In the genomic region with DNA sequence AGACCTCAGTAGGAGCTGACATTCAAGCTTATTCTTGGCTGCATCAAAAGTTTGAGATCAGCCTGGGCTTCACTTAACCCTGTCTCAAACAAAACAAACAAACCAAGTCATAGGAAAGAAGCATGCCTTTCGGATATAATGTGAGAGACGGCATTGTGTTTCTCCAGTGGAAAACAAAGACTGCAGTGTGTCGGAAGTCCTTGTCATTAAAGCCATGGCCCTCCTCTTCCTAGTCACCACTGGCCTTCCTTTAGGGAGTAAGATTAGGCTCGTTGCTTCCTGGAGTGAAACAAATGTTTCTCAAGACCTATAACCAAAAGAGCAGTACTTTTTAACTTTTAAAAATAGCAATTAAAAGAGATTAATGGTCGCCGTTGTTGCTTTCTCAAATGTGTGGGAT, we compare ENCODE assay signal across 11 mouse cellular contexts. TPM values are rescaled to one million over a fixed set of nuclear protein-coding genes. Genes with fewer than 3 reads are reported as not detected.
A peak's percentile ranks its signal among the peaks of the same experiment; 100 is the strongest.
DNase-seq lines count a peak whose midpoint lies in the region; ATAC-seq and TF ChIP-seq lines count a peak whose summit lies in the region.
"Had no signal": no experiment of that assay in that cellular context is flagged by ENCODE, and none has a peak within 500 bp of the region (broad histone marks: within the 10 kb centered on the region; RNA-seq: fewer than 3 reads in every experiment).

No protein-coding gene starts in this region.

- ATAC-seq in megakaryocyte-erythroid progenitor cell, adult 5-6 weeks (replicated peaks; ENCODE audit: low FRiP score, low TSS enrichment, poor library complexity, severe bottlenecking), result no peak

- WGBS in kidney, adult 2 months, result 53% methylated on average over 6 of the region's 6 CpGs

- TF ChIP-seq CTCF in kidney, adult 2 months (conservative IDR thresholded peaks at IDR 0.05; ENCODE audit: insufficient read depth, insufficient read length, low read depth, low read length), result no peak

- no peak for TF ChIP-seq POLR2A in kidney, adult 2 months (IDR thresholded peaks at IDR 0.05; ENCODE audit: low read depth, low read length)

- no peaks in the 10 kb centered on the region for H3K27me3 ChIP-seq in kidney, adult 2 months (replicated peaks; ENCODE audit: control insufficient read depth, insufficient read depth, low read length)
- H3K27me3 ChIP-seq: midbrain, embryonic 12.5 days had no signal

- peak overlapping the region; percentile 92 for H3K27ac ChIP-seq in kidney, adult 2 months (ENCODE audit: insufficient read depth, low read depth, low read length)
- peak overlapping the region; percentile 98 for H3K27ac ChIP-seq in brown adipose tissue, adult 24 weeks (replicated peaks; ENCODE audit: low read depth, low read length)
- H3K27ac ChIP-seq: midbrain, embryonic 12.5 days had no signal

- DNase-seq in kidney, adult 2 months, result peak; percentile 68
- DNase-seq in kidney, postnatal 10 days, result no peak
- peak; percentile 34 for DNase-seq in adipocyte (ENCODE audit: low spot score)
- DNase-seq in kidney, postnatal 14 days, result peak; percentile 60
- no peak for DNase-seq in left cerebral cortex, adult 8-10 months (ENCODE audit: low spot score in 2 of 2)
- DNase-seq: cerebellum, adult 8-10 months; spleen, adult 18-20 months; thymus, postnatal 36 days had no signal

- H3K4me3 ChIP-seq in kidney, adult 2 months (ENCODE audit: insufficient read depth, low read depth, low read length), result no peak overlapping the region
- H3K4me3 ChIP-seq in brown adipose tissue, adult 24 weeks (ENCODE audit: insufficient read depth, low read depth, low read length), result no peak overlapping the region
- H3K4me3 ChIP-seq: midbrain, embryonic 12.5 days had no signal

- H3K4me1 ChIP-seq in kidney, adult 2 months (ENCODE audit: control insufficient read depth, insufficient read depth, low read length), result peaks cover 27% of the 10 kb centered on the region
- peaks cover 50% of the 10 kb centered on the region for H3K4me1 ChIP-seq in brown adipose tissue, adult 24 weeks (ENCODE audit: control insufficient read depth, insufficient read depth, insufficient read length, low read length)

- no peaks in the 10 kb centered on the region for H3K36me3 ChIP-seq in kidney, adult 2 months (ENCODE audit: control insufficient read depth, insufficient read depth, low read length)

RNA-seq across cellular contexts. Expression of gene Pxdn, which starts 13.6 kb away (rescaled TPM):
- polyA plus RNA-seq in kidney, adult 2 months (2012; rRNA removed), result 24.0 and 29.2 TPM in 2 replicates
- 21.5 and 26.4 TPM in 2 replicates for polyA plus RNA-seq in brown adipose tissue, adult 24 weeks (2012; ENCODE audit: insufficient read depth, insufficient read length, missing spikeins)
- total RNA-seq in left cerebral cortex, adult 8-10 months (2022), result 10 to 100 TPM; 43.1 to 50.3 (median 47.3) TPM
- not detected in 2 replicates for total RNA-seq in megakaryocyte-erythroid progenitor cell, adult 5-6 weeks (2014; fragmentation: Nextera tagmentation)
- total RNA-seq in megakaryocyte-erythroid progenitor cell, adult 5-6 weeks (2017), result not detected in 2 replicates

Comparison
In these comparisons a context has a peak if more than half of its experiments do, and no peak if none do; other contexts are left out.
1. DNase-seq: peak in kidney, adult 2 months (single experiment), adipocyte (single experiment) and kidney, postnatal 14 days (single experiment); none in kidney, postnatal 10 days (single experiment) and left cerebral cortex, adult 8-10 months (0 of 2).
2. RNA of gene Pxdn, which starts 13.6 kb away (total RNA-seq): 43.1 to 50.3 TPM in left cerebral cortex, adult 8-10 months; not detected in megakaryocyte-erythroid progenitor cell, adult 5-6 weeks; every median in the first group is over 10 times any median in the second.